Mouse (Mus musculus): Measurements from ENCODE around the gene Slc25a21. TPM values are rescaled to one million over a fixed set of nuclear protein-coding genes. Genes with fewer than 3 reads are reported as not detected.

Slc25a21 gene
- polyA plus RNA-seq, 1 experiment from 2014 or later: 25.5 TPM

GRCm38 (mm10) chr12:56906476-56906875, 290.8 kb downstream of the Slc25a21 start:
- Histone ChIP-seq H3K36me3 (no peaks in the 10 kb centered on the region), H3K27me3 (no peaks in the 10 kb centered on the region), H3K9ac (no peak overlapping the region), H3K27ac (no peak overlapping the region), H3K4me2 (no peak overlapping the region), H3K4me1 (replicated peaks) (no peaks in the 10 kb centered on the region), H3K4me3 (replicated peaks) (no peak overlapping the region), H3K9me3 (replicated peaks) (no peaks in the 10 kb centered on the region)
- DNase-seq (no peak), ATAC-seq (ENCODE audit: low read depth) (no peak)
- 73% methylated on average over 5 of the region's 5 CpGs for WGBS (ENCODE audit: insufficient replicate concordance)

- Histone ChIP-seq H3K4me2 (no peak overlapping the region), H3K9ac (no peak overlapping the region), H3K4me3 (replicated peaks) (no peak overlapping the region), H3K4me1 (replicated peaks) (no peaks in the 10 kb centered on the region), H3K36me3 (no peaks in the 10 kb centered on the region), H3K27ac (no peak overlapping the region), H3K9me3 (replicated peaks) (no peaks in the 10 kb centered on the region), H3K27me3 (no peaks in the 10 kb centered on the region)
- DNase-seq (no peak), ATAC-seq (ENCODE audit: low read depth) (no peak)
- 60% methylated on average over 9 of the region's 9 CpGs for WGBS (ENCODE audit: insufficient replicate concordance)
These were observed 291.5 kb downstream of the Slc25a21 start for GRCm38 (mm10) chr12:56905652-56906305.

- no peaks in the 10 kb centered on the region for H3K36me3 ChIP-seq
- H3K27ac ChIP-seq: no peak overlapping the region
- H3K4me3 ChIP-seq (replicated peaks): no peak overlapping the region
- no peaks in the 10 kb centered on the region for H3K4me1 ChIP-seq (replicated peaks)
- 65% methylated on average over 7 of the region's 7 CpGs for WGBS (ENCODE audit: insufficient replicate concordance)
- DNase-seq (no peak), ATAC-seq (ENCODE audit: low read depth) (no peak)
- no peaks in the 10 kb centered on the region for H3K9me3 ChIP-seq (replicated peaks)
- H3K4me2 ChIP-seq: no peak overlapping the region
- H3K27me3 ChIP-seq: no peaks in the 10 kb centered on the region
- no peak overlapping the region for H3K9ac ChIP-seq
These were observed 292.1 kb downstream of the Slc25a21 start for GRCm38 (mm10) chr12:56905222-56905621.

- H3K27me3 ChIP-seq: no peaks in the 10 kb centered on the region
- WGBS (ENCODE audit: insufficient replicate concordance): 66% methylated on average over 8 of the region's 8 CpGs
- no peak overlapping the region for H3K9ac ChIP-seq
These were observed 294.4 kb downstream of the Slc25a21 start for GRCm38 (mm10) chr12:56902774-56903456.

GRCm38 (mm10) chr12:56897976-56898375, 299.3 kb downstream of the Slc25a21 start:
- ATAC-seq (ENCODE audit: low read depth) (no peak), DNase-seq (no peak)
- Histone ChIP-seq H3K27me3 (no peaks in the 10 kb centered on the region), H3K4me1 (replicated peaks) (0 out of 2 replicates have a peak, but pooled peaks cover 2% of the 10 kb centered on the region), H3K4me3 (replicated peaks) (no peak overlapping the region), H3K9ac (no peak overlapping the region), H3K27ac (no peak overlapping the region), H3K36me3 (no peaks in the 10 kb centered on the region), H3K4me2 (no peak overlapping the region), H3K9me3 (replicated peaks) (no peaks in the 10 kb centered on the region)
- WGBS (ENCODE audit: insufficient replicate concordance): 78% methylated on average over 8 of the region's 8 CpGs

More at GRCm38 (mm10) chr12:56902774-56903456, 294.4 kb downstream of the Slc25a21 start:
- 0 out of 2 replicates have a peak, but pooled peaks cover 2% of the 10 kb centered on the region for H3K4me1 ChIP-seq (replicated peaks)
- DNase-seq: no peak
- no peaks in the 10 kb centered on the region for H3K9me3 ChIP-seq (replicated peaks)
- no peak overlapping the region for H3K4me3 ChIP-seq (replicated peaks)
- H3K4me2 ChIP-seq: no peak overlapping the region
- H3K27ac ChIP-seq: no peak overlapping the region
- H3K36me3 ChIP-seq: no peaks in the 10 kb centered on the region
- no peak for ATAC-seq (ENCODE audit: low read depth)

GRCm38 (mm10) chr12:56897221-56897937, 299.9 kb downstream of the Slc25a21 start:
- no peak overlapping the region for H3K4me3 ChIP-seq (replicated peaks)
- H3K27ac ChIP-seq: no peak overlapping the region
- 80% methylated on average over 8 of the region's 8 CpGs for WGBS (ENCODE audit: insufficient replicate concordance)
- H3K4me1 ChIP-seq (replicated peaks): 0 out of 2 replicates have a peak, but pooled peaks cover 2% of the 10 kb centered on the region
- no peaks in the 10 kb centered on the region for H3K27me3 ChIP-seq
- no peak overlapping the region for H3K9ac ChIP-seq
- H3K9me3 ChIP-seq (replicated peaks): no peaks in the 10 kb centered on the region
- no peaks in the 10 kb centered on the region for H3K36me3 ChIP-seq
- H3K4me2 ChIP-seq: no peak overlapping the region
- no peak for ATAC-seq (ENCODE audit: low read depth)
- DNase-seq: no peak

- no peak for ATAC-seq (ENCODE audit: low read depth)
- no peak for DNase-seq
- no peaks in the 10 kb centered on the region for H3K36me3 ChIP-seq
- H3K27ac ChIP-seq: no peak overlapping the region
- H3K9ac ChIP-seq: no peak overlapping the region
- H3K4me1 ChIP-seq (replicated peaks): 0 out of 2 replicates have a peak, but pooled peaks cover 2% of the 10 kb centered on the region
- H3K4me3 ChIP-seq (replicated peaks): no peak overlapping the region
- no peaks in the 10 kb centered on the region for H3K27me3 ChIP-seq
- 74% methylated on average over 5 of the region's 5 CpGs for WGBS (ENCODE audit: insufficient replicate concordance)
- no peak overlapping the region for H3K4me2 ChIP-seq
- H3K9me3 ChIP-seq (replicated peaks): no peaks in the 10 kb centered on the region
These were observed 302.3 kb downstream of the Slc25a21 start for GRCm38 (mm10) chr12:56894963-56895362.

- DNase-seq (no peak), ATAC-seq (ENCODE audit: low read depth) (no peak)
- 59% methylated on average over 6 of the region's 6 CpGs for WGBS (ENCODE audit: insufficient replicate concordance)
- Histone ChIP-seq H3K4me1 (replicated peaks) (no peaks in the 10 kb centered on the region), H3K9me3 (replicated peaks) (no peaks in the 10 kb centered on the region), H3K4me3 (replicated peaks) (no peak overlapping the region), H3K27ac (no peak overlapping the region), H3K4me2 (no peak overlapping the region), H3K27me3 (no peaks in the 10 kb centered on the region), H3K9ac (no peak overlapping the region), H3K36me3 (0 out of 2 replicates have a peak, but pooled peaks cover 1% of the 10 kb centered on the region)
These were observed 306.2 kb downstream of the Slc25a21 start for GRCm38 (mm10) chr12:56890891-56891726.

GRCm38 (mm10) chr12:56877796-56878195, 319.5 kb downstream of the Slc25a21 start:
- no peak overlapping the region for H3K27ac ChIP-seq
- DNase-seq: no peak
- no peak overlapping the region for H3K4me3 ChIP-seq (replicated peaks)
- H3K4me2 ChIP-seq: no peak overlapping the region
- no peaks in the 10 kb centered on the region for H3K36me3 ChIP-seq
- WGBS (ENCODE audit: insufficient replicate concordance): 77% methylated on average over 3 of the region's 3 CpGs
- H3K9ac ChIP-seq: no peak overlapping the region
- no peak for ATAC-seq (ENCODE audit: low read depth)
- no peaks in the 10 kb centered on the region for H3K9me3 ChIP-seq (replicated peaks)
- H3K4me1 ChIP-seq (replicated peaks): no peaks in the 10 kb centered on the region
- H3K27me3 ChIP-seq: no peaks in the 10 kb centered on the region

GRCm38 (mm10) chr12:56876549-56876948, 320.7 kb downstream of the Slc25a21 start:
- WGBS (ENCODE audit: insufficient replicate concordance): 81% methylated on average over 7 of the region's 7 CpGs
- ATAC-seq (ENCODE audit: low read depth) (no peak), DNase-seq (no peak)
- H3K9me3 ChIP-seq (replicated peaks): no peaks in the 10 kb centered on the region
- no peak overlapping the region for H3K27ac ChIP-seq
- no peaks in the 10 kb centered on the region for H3K36me3 ChIP-seq
- H3K9ac ChIP-seq: no peak overlapping the region
- H3K27me3 ChIP-seq: no peaks in the 10 kb centered on the region
- H3K4me3 ChIP-seq (replicated peaks): no peak overlapping the region
- no peak overlapping the region for H3K4me2 ChIP-seq
- H3K4me1 ChIP-seq (replicated peaks): no peaks in the 10 kb centered on the region

GRCm38 (mm10) chr12:56873204-56873603, 324.1 kb downstream of the Slc25a21 start:
- H3K4me2 ChIP-seq: no peak overlapping the region
- no peaks in the 10 kb centered on the region for H3K9me3 ChIP-seq (replicated peaks)
- H3K4me3 ChIP-seq (replicated peaks): no peak overlapping the region
- no peak for DNase-seq
- H3K27ac ChIP-seq: no peak overlapping the region
- H3K36me3 ChIP-seq: no peaks in the 10 kb centered on the region
- no peaks in the 10 kb centered on the region for H3K4me1 ChIP-seq (replicated peaks)
- H3K27me3 ChIP-seq: no peaks in the 10 kb centered on the region
- ATAC-seq (ENCODE audit: low read depth): no peak
- no peak overlapping the region for H3K9ac ChIP-seq
